Mouse (Mus musculus) forebrain, embryonic 10.5 days (tissue): Measurements from ENCODE around the gene Vps4b. TPM values are rescaled to one million over a fixed set of nuclear protein-coding genes. Genes with fewer than 3 reads are reported as not detected.

ENCODE experiments used
- DNase-seq: peaks from one replicate; pipeline ENCODE4 v3.0.0-alpha.2; 2017; ENCODE audit warnings: low spot score; ENCODE audit errors: extremely low spot score
- H3K27ac ChIP-seq: fragments of 300-500 bp; sonication (generic); 2 replicates; pipeline ENCODE4 v1.5.1; 2016; ENCODE audit warnings: mild to moderate bottlenecking
- H3K27me3 ChIP-seq: fragments of 300-500 bp; sonication (generic); 2 replicates; pipeline ENCODE4 v1.6.1; 2016; ENCODE audit warnings: mild to moderate bottlenecking; ENCODE audit not compliant: poor library complexity, severe bottlenecking
- H3K36me3 ChIP-seq: fragments of 300-500 bp; sonication (generic); replicated peaks from 2 replicates; pipeline ENCODE4 v1.6.1; 2016; ENCODE audit warnings: mild to moderate bottlenecking, moderate library complexity
- H3K4me1 ChIP-seq: fragments of 300-500 bp; sonication (generic); 2 replicates; pipeline ENCODE4 v1.6.1; 2016
- H3K4me3 ChIP-seq: fragments of 300-500 bp; sonication (generic); 2 replicates; pipeline ENCODE4 v1.5.1; 2016; ENCODE audit warnings: mild to moderate bottlenecking, moderate library complexity
- H3K9me3 ChIP-seq: fragments of 300-500 bp; sonication (generic); 2 replicates; pipeline ENCODE4 v1.6.1; 2016; ENCODE audit warnings: mild to moderate bottlenecking, moderate library complexity
- WGBS: fragments of 180-500 bp; shearing (Covaris S2); methylation state at CpG from one replicate; pipeline ENCODE4 v1.1.7; 2016; 5-methylcytosine and 5-hydroxymethylcytosine counted together
- polyA plus RNA-seq: library from polyadenylated mRNA; unstranded; fragments of >200 nt; fragmentation: Nextera tagmentation; extraction: Ambion mirVana; gene quantifications from 2 replicates; pipeline ENCODE4 v1.2.1, GENCODE M21; 2016

The Vps4b gene
- polyA plus RNA-seq, 1 experiment from 2014 or later, result 68.3 TPM

DNA sequence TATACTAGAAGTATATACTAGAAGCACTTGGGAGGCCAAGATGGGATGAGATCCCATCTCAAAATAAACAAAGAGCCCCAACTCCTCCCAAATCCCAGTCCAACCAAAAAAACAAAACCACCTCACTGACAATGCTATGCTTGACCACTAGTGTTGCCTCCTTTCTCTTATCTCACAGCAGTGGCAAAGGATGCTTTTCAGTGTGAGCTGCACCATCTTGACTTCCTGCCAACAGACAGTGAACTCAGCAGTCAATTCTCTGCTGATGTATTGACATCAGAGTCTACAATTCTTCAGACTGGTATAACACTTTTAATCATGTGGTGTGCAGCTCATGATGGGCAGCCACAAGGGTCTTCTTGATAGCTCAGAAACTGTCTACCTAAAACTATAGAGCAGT, 27.8 kb downstream of the Vps4b start:
- Histone ChIP-seq H3K27me3 (no peaks in the 10 kb centered on the region), H3K4me3 (no peak overlapping the region), H3K4me1 (no peaks in the 10 kb centered on the region), H3K27ac (no peak overlapping the region), H3K36me3 (peaks cover 83% of the 10 kb centered on the region), H3K9me3 (no peaks in the 10 kb centered on the region)
- DNase-seq, result no peak

DNA sequence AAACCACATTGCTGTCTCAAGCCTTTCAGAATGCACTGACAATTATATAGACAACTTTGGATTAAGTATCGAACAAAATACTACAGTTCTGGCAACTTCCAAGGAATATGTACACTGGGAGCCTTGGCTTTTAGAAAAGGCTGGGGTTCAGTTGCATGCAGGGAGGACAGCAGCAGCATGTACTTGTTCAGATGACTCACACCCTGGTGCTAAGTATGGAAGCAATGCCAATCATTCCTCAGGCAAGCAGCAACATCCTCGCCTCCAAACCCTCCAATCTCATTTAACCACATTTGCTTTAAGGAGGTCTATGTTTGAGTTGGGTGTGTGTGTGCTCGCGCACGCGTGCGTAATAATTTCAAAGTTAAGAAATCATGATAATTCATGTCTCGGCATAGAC, 30.8 kb downstream of the Vps4b start:
- Histone ChIP-seq H3K27me3 (no peaks in the 10 kb centered on the region), H3K27ac (no peak overlapping the region), H3K36me3 (peaks cover 62% of the 10 kb centered on the region), H3K9me3 (no peaks in the 10 kb centered on the region), H3K4me1 (no peaks in the 10 kb centered on the region), H3K4me3 (no peak overlapping the region)
- DNase-seq, result no peak
- WGBS, result 96% methylated on average over 8 of the region's 8 CpGs

DNA sequence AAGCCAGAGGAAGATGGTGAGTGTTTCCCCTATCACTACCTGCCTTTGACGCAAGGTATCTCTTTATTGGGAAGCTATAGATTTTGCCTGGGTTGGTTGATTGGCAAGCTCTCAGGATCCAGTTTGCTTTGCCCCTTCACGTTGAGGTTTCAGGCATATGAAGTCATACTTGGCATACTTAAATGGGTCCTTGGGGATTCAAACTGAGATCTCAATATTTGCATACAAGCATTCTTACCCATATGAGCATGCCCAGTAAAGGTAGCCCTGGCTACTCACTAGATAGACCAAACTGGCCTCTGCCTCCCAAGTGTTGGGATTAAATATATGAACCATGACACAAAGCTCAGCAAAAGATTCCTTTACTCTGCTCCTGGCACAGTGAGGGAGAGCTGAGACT, 31.7 kb downstream of the Vps4b start:
- H3K27ac ChIP-seq, result no peak overlapping the region
- no peaks in the 10 kb centered on the region for H3K9me3 ChIP-seq
- no peak for DNase-seq
- H3K4me3 ChIP-seq, result no peak overlapping the region
- 89% methylated on average over 2 of the region's 2 CpGs for WGBS
- H3K27me3 ChIP-seq, result no peaks in the 10 kb centered on the region
- 0 out of 2 replicates have a peak, but pooled peaks cover 4% of the 10 kb centered on the region for H3K4me1 ChIP-seq
- peaks cover 53% of the 10 kb centered on the region for H3K36me3 ChIP-seq

DNA sequence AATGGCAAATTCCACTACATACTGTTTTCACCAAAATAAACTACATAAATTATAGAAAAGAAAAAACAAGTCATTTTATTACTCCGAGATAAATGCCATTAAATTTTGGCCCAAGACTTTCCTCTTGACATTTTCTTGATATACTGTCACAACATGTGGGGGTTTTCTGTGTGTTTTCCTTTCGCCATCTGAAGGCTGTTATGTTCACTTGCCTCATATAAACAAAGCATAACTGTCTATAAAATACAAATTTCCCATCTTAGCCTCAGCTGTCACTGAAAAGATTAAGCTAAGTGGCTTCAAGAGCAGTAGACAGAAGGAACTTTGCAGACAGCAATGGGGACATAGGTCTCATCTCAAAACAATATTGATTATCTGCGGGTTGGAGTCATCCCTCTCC, 32.2 kb downstream of the Vps4b start:
- no peak overlapping the region for H3K4me3 ChIP-seq
- no peak overlapping the region for H3K27ac ChIP-seq
- peaks cover 48% of the 10 kb centered on the region for H3K36me3 ChIP-seq
- WGBS, result 92% methylated on average over 3 of the region's 3 CpGs
- no peaks in the 10 kb centered on the region for H3K27me3 ChIP-seq
- no peak for DNase-seq
- no peaks in the 10 kb centered on the region for H3K9me3 ChIP-seq
- peaks cover 6% of the 10 kb centered on the region for H3K4me1 ChIP-seq

DNA sequence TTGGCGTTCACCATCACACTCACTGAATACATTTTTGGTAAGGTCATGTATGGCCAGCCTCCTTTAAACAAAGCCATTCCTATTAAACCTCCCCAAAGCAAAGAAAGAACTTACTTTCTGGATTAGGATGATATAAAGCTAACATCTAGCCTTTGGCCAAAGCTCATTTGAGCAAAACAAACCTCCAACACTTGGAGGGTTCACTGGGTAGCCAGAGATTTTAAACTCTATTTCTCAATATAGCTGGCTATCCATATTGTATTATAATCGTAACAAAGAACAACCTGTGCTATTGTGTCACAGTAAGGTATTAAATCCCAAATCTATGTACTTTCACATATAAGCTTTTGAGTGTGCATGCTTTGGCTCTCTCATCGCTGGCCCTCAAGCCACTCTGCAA, 35.8 kb downstream of the Vps4b start:
- H3K36me3 ChIP-seq, result peaks cover 17% of the 10 kb centered on the region
- WGBS, result 92% methylated on average over 3 of the region's 3 CpGs
- H3K4me3 ChIP-seq, result no peak overlapping the region
- no peaks in the 10 kb centered on the region for H3K9me3 ChIP-seq
- H3K4me1 ChIP-seq, result peaks cover 21% of the 10 kb centered on the region
- no peak overlapping the region for H3K27ac ChIP-seq
- no peak for DNase-seq
- no peaks in the 10 kb centered on the region for H3K27me3 ChIP-seq

DNA sequence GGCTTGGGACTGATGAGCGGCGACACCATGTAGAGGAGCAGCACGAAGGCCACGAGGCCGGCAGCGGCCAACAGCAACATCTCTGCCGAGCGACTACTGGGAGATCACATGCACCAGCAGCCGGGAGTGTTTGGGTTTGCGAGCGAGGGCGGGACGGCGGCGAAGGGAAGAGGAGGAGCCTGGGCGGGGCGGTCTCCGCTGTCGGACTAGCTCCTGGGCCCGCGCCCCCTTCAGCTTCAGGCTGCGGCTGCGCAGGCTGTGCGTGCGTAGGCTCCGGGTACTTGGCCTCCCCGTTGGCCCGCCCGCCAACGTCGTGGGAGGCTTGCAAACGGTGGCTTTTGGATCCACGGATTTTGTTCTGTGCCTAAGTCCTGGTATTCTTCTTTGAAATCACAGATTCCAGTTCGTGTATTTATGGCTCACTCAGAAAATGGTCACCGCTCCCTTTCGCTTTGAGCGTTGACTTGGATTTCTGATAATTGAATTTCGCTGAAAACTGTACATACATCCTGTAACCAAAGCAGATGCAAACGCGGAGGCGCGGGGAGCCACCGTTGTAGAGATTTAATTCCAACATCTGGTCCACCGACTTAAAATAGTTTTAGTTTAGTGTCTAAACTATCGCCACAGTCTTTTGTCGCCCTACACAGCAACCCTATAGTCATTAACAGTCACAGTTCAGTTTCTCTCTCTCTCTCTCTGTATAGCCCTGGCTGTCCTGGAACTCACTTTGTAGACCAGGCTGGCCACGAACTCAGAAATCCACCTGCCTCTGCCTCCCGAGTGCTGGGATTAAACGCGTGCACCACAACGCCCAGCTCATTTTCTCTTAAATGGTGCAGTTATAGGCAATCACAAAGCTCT, 36.7 kb downstream of the Vps4b start, which contains the start of gene Kdsr:
Gene Kdsr, minus strand, starts transcription at position 156 of the 864 bp plus-strand sequence.
- H3K4me1 ChIP-seq, result peaks cover 21% of the 10 kb centered on the region
- no peaks in the 10 kb centered on the region for H3K9me3 ChIP-seq
- H3K36me3 ChIP-seq, result peaks cover 12% of the 10 kb centered on the region
- H3K4me3 ChIP-seq, result peak within 1 kb of the TSS; percentile 79
- peak; percentile 94 for DNase-seq
- no peaks in the 10 kb centered on the region for H3K27me3 ChIP-seq
- WGBS, result 4% methylated on average over 51 of the region's 51 CpGs
- H3K27ac ChIP-seq, result peak within 1 kb of the TSS; percentile 88

DNA sequence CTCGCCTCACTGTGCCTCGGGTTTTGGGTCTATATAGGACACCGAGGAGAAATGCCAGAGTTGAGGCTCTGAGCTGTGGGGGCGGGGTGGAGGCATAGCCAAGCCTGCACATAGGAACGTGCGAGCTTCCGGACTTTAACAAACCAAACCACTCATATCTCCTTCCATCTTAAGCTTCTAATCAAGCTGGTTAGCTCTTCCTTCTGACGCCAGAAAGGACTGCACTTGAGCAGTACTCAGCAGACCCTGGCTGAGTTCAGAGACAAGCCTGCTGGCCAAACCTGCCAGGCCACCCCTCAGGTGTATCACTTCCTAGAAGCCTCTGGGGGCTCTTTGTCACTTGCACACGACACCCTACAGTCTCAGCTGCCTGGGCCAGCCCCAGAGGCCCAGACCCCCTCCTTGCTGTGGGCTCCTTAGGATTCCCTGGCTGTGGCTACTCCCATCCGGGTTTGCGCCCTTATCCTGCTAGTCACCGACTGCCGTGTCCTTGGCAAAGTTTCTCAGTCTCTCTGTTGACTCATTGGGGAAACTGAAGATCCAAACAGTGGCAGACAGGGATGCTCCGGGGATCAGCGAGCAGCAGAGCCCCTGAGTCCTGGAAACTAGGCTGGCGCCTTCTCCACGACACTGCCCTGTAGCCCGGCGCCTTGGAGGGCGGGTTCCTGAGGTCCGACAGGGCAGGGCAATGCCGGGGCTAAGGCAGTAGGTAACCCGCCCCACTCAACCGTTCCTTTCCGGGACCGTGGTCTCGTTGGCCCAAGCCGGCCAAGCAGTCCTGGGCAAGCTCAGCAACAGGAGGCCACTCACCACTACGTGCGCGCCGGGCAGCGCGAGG, 37.6 kb downstream of the Vps4b start:
- 5% methylated on average over 34 of the region's 34 CpGs for WGBS
- H3K27me3 ChIP-seq, result no peaks in the 10 kb centered on the region
- peak overlapping the region; percentile 88 for H3K27ac ChIP-seq
- H3K36me3 ChIP-seq, result 0 out of 2 replicates have a peak, but pooled peaks cover 11% of the 10 kb centered on the region
- DNase-seq, result peak; percentile 20
- peak overlapping the region; percentile 79 for H3K4me3 ChIP-seq
- H3K9me3 ChIP-seq, result no peaks in the 10 kb centered on the region
- H3K4me1 ChIP-seq, result peaks cover 21% of the 10 kb centered on the region

DNA sequence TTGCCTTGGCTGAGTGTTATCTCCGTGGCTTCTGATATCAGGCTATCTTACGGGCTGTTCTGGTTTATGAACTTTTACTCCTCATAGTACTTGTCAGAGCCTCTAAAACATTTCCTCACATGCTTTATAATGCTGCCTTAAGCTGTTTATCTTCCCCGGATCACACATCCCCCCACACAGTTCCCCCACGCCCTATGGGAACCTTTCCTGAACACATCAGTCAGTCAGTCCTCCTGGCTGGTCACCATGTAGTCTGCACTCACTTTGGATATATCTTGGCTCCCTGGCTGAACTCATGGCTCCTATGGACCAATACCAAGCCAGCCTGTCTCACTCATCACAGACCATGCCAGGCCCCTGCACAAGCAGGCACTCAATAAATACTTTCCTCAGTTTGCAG, 39.9 kb downstream of the Vps4b start:
- Histone ChIP-seq H3K27ac (no peak overlapping the region), H3K9me3 (no peaks in the 10 kb centered on the region), H3K4me3 (no peak overlapping the region), H3K36me3 (0 out of 2 replicates have a peak, but pooled peaks cover 7% of the 10 kb centered on the region), H3K4me1 (peaks cover 21% of the 10 kb centered on the region), H3K27me3 (no peaks in the 10 kb centered on the region)
- no peak for DNase-seq
- WGBS, result 85% methylated on average over 4 of the region's 4 CpGs

DNA sequence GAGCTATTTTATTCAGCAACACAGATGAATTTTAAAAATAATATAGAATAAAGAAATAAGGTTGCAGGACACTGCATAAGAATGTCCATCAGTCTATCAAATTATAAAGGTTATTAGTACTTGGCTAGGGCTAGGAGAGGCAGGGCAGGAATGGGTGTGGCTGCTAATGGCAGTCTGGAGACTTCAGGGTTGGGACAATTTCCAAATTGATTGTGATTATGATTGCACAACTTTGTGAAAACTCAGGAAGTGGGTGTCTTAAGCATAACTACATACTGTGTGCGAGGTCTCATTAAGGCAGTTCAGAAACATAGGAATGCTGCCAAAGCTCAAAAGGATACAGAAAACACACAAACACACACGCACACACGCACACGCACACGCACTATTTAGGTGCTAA, 44.5 kb downstream of the Vps4b start:
- no peak for DNase-seq
- H3K4me3 ChIP-seq, result no peak overlapping the region
- H3K27ac ChIP-seq, result no peak overlapping the region
- no peaks in the 10 kb centered on the region for H3K4me1 ChIP-seq
- 96% methylated on average over 5 of the region's 5 CpGs for WGBS
- no peaks in the 10 kb centered on the region for H3K9me3 ChIP-seq
- peaks cover 14% of the 10 kb centered on the region for H3K36me3 ChIP-seq
- H3K27me3 ChIP-seq, result no peaks in the 10 kb centered on the region

DNA sequence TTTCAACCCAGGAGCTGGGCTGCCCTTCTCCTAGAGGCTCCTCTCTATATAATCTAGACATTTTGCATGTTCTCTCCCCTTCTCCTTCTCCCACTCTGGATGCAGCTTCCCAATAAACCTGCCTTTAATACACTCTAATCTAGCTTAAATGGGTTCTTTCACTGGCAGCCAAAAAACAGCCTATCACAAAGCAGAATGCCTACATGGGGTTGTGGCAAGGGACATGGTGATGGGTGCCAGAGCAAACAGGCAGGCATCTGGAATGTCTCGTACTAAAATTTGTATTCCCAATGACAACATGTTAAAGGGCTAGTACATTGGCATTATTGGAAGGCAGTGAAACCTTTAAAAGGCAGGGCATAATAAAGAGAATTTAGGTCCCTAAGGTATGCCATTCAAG, 45.9 kb downstream of the Vps4b start:
- Histone ChIP-seq H3K9me3 (no peaks in the 10 kb centered on the region), H3K27me3 (no peaks in the 10 kb centered on the region), H3K27ac (no peak overlapping the region), H3K36me3 (peaks cover 21% of the 10 kb centered on the region), H3K4me3 (no peak overlapping the region), H3K4me1 (no peaks in the 10 kb centered on the region)
- WGBS, result 95% methylated on average over 1 of the region's 1 CpGs
- no peak for DNase-seq

DNA sequence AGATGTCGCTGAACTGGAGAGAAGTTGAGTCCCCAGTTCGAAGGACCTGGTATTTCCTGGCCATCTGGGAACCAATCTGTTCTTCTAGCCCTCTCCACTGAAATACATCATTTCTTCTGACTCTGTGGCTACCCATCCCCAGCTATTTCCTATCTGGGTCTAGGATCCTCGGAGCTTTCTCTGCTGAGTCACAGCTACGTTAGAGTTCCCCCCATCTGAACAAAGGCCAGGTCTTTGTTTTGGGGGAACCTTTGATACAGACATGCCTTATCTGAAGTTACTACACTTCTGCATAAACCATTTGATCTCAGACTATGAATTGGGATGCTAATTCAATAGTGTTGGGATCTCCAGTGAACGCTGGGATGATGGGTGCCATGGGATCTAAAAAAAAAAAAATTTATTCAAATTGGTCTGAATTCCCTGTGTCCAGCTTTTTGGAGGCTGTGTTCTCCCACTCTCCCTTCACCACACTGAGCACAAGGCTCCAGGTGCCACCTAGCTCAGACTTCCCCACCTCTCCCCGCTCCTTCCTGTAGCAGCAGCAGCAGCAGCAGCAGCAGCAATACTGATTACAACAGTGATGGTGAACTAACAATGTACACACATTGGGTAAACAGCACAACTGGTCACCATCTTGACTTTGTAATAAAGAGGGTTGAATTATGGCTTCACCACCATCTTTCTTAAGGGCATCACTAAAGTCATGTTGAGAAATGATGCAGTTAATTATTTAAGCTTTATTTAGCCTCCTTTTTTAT, 47.8 kb downstream of the Vps4b start:
- no peak for DNase-seq
- peaks cover 13% of the 10 kb centered on the region for H3K36me3 ChIP-seq
- 90% methylated on average over 6 of the region's 6 CpGs for WGBS
- H3K27me3 ChIP-seq, result no peaks in the 10 kb centered on the region
- H3K9me3 ChIP-seq, result no peaks in the 10 kb centered on the region
- no peak overlapping the region for H3K27ac ChIP-seq
- no peaks in the 10 kb centered on the region for H3K4me1 ChIP-seq
- no peak overlapping the region for H3K4me3 ChIP-seq

DNA sequence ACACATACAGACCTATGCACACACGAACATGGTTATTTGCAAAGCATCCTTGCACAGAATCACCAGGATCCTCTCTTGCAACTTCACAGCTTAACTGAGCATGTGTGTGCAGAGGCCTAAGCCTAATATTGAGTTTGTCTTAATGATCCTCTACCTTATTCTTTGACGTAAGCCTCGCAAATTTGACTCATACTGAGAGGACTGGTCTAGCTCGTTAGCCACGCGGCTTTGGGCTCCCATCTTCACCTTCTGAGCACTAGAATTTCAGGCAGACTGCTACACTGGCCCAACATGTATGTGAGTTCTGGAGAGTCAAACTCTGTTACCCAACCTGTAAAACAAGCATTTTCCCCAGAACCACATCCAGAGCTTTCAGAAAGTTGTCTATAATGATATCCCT, 53.5 kb downstream of the Vps4b start:
- WGBS, result 87% methylated on average over 6 of the region's 6 CpGs
- Histone ChIP-seq H3K27ac (no peak overlapping the region), H3K4me1 (no peaks in the 10 kb centered on the region), H3K4me3 (no peak overlapping the region), H3K27me3 (no peaks in the 10 kb centered on the region), H3K9me3 (no peaks in the 10 kb centered on the region), H3K36me3 (peaks cover 16% of the 10 kb centered on the region)
- DNase-seq, result no peak
